Mouse (Mus musculus) C3H10T1/2 (cell line): ENCODE data around the gene Psrc1. TPM values are rescaled to one million over a fixed set of nuclear protein-coding genes. Genes with fewer than 3 reads are reported as not detected.

Experiments used
- polyA plus RNA-seq, 2 experiments: library from polyadenylated mRNA; unstranded; fragments of >200 nt; fragmentation: generic; extraction: Trizol; gene quantifications; one replicate each; pipeline ENCODE4 v1.2.1; 2012; ENCODE audit warnings: missing spikeins in 2 of 2

The Psrc1 gene
- 10 to 100 TPM; 27.3 to 64.8 TPM for polyA plus RNA-seq

GRCm38 (mm10) chr3:108383485-108384354 is at the start of gene Psrc1:
TSS of gene Psrc1 (plus strand) at chr3:108383839.

GRCm38 (mm10) chr3:108364270-108364995 is 19.2 kb upstream of the Psrc1 start, which contains the start of gene Mybphl:
TSS of gene Mybphl (plus strand) at chr3:108364911.

GRCm38 (mm10) chr3:108414857-108415830 is 31.5 kb downstream of the Psrc1 start, which contains the start of gene Celsr2:
TSS of gene Celsr2 (minus strand) at chr3:108415552.

Other genes starting within 250 kb of the Psrc1 start
- gene Gnai3, start 237.7 kb upstream of the Psrc1 start, polyA plus RNA-seq = 10 to 100 TPM in 1 of 2 experiments, 1 to 10 TPM in 1; 1.1 to 19.6 TPM
- gene Gpr61, start 229.0 kb upstream of the Psrc1 start, polyA plus RNA-seq = under 1 TPM in 1 of 2 experiments, not detected in 1; 0.15 TPM
- under 1 TPM; 0.33 to 0.92 TPM for gene Amigo1, start 197.5 kb upstream of the Psrc1 start, polyA plus RNA-seq
- gene Cyb561d1, start 182.6 kb upstream of the Psrc1 start, polyA plus RNA-seq = 1 to 10 TPM in 1 of 2 experiments, under 1 TPM in 1; 0.49 to 3.1 TPM
- gene Atxn7l2, start 172.9 kb upstream of the Psrc1 start, polyA plus RNA-seq = 1 to 10 TPM; 3.1 to 9.9 TPM
- not detected for gene Sypl2, start 157.2 kb upstream of the Psrc1 start, polyA plus RNA-seq
- gene Psma5, start 126.9 kb upstream of the Psrc1 start, polyA plus RNA-seq = 100 to 1,000 TPM; 122 to 173 TPM
- under 1 TPM; 0.04 to 0.74 TPM for gene Sort1, start 99.8 kb upstream of the Psrc1 start, polyA plus RNA-seq
- gene Mybphl, start 18.9 kb upstream of the Psrc1 start, polyA plus RNA-seq = not detected
- gene Celsr2, start 31.7 kb downstream of the Psrc1 start, polyA plus RNA-seq = under 1 TPM in 1 of 2 experiments, not detected in 1; 0.06 TPM
- gene Sars, start 61.4 kb downstream of the Psrc1 start, polyA plus RNA-seq = 100 to 1,000 TPM; 106 to 202 TPM
- 1 to 10 TPM in 1 of 2 experiments, under 1 TPM in 1; 0.34 to 1.4 TPM for gene 1700013F07Rik, start 150.3 kb downstream of the Psrc1 start, polyA plus RNA-seq
- gene 5330417C22Rik, start 152.7 kb downstream of the Psrc1 start, polyA plus RNA-seq = under 1 TPM in 1 of 2 experiments, not detected in 1; 0.01 TPM
- gene Tmem167b, start 178.6 kb downstream of the Psrc1 start, polyA plus RNA-seq = 10 to 100 TPM in 1 of 2 experiments, 1 to 10 TPM in 1; 1.5 to 23.0 TPM
- 1 to 10 TPM in 1 of 2 experiments, under 1 TPM in 1; 0.54 to 8.1 TPM for gene Taf13, start 187.9 kb downstream of the Psrc1 start, polyA plus RNA-seq
- gene Wdr47, start 207.4 kb downstream of the Psrc1 start, polyA plus RNA-seq = 1 to 10 TPM in 1 of 2 experiments, under 1 TPM in 1; 0.12 to 1.7 TPM